Comparison of ENCODE assay signal across 20 mouse cellular contexts in genomic region chr16:24859509-24860140, GRCm38 (mm10).
DNase-seq lines count a peak whose midpoint lies in the region; ATAC-seq lines count a peak whose summit lies in the region.
"Had no signal": no experiment of that assay in that cellular context is flagged by ENCODE, and none has a peak within 500 bp of the region (broad histone marks: within the 10 kb centered on the region; RNA-seq: fewer than 3 reads in every experiment).

No protein-coding gene starts in this region.

- 86% methylated on average over 9 of the region's 9 CpGs for WGBS in forebrain, embryonic 16.5 days

- no peak overlapping the region for H3K4me2 ChIP-seq in forebrain, embryonic 16.5 days (ENCODE audit: low read length)
- H3K4me2 ChIP-seq: forebrain, embryonic 13.5 days; heart, embryonic 11.5 days; kidney, embryonic 15.5 days; limb, embryonic 13.5 days; liver, embryonic 13.5 days; lung, embryonic 14.5 days; midbrain, embryonic 15.5 days had no signal

- H3K9ac ChIP-seq in forebrain, embryonic 16.5 days (replicated peaks; ENCODE audit: low read depth, low read length), result no peak overlapping the region
- H3K9ac ChIP-seq: forebrain, embryonic 13.5 days; kidney, embryonic 15.5 days; limb, embryonic 13.5 days; liver, embryonic 13.5 days; lung, embryonic 14.5 days; midbrain, embryonic 15.5 days had no signal

- H3K27ac ChIP-seq in forebrain, embryonic 16.5 days (ENCODE audit: low read length), result no peak overlapping the region
- H3K27ac ChIP-seq: forebrain, embryonic 13.5 days; gastrocnemius, adult 2 months; hindbrain, embryonic 10.5 days; hindbrain, postnatal 0 days; kidney, embryonic 15.5 days; limb, embryonic 13.5 days; liver, embryonic 13.5 days; midbrain, embryonic 15.5 days had no signal

- H3K36me3 ChIP-seq in forebrain, embryonic 16.5 days (ENCODE audit: control insufficient read depth, insufficient read depth), result no peaks in the 10 kb centered on the region
- H3K36me3 ChIP-seq: hindbrain, embryonic 10.5 days; kidney, embryonic 15.5 days; limb, embryonic 13.5 days; liver, embryonic 13.5 days; midbrain, embryonic 15.5 days had no signal

- no peaks in the 10 kb centered on the region for H3K4me1 ChIP-seq in forebrain, embryonic 16.5 days (replicated peaks; ENCODE audit: control insufficient read depth, insufficient read depth, low read length)
- H3K4me1 ChIP-seq: forebrain, embryonic 13.5 days; hindbrain, embryonic 10.5 days; kidney, embryonic 15.5 days; liver, embryonic 13.5 days; midbrain, embryonic 15.5 days had no signal

- H3K4me3 ChIP-seq in forebrain, embryonic 16.5 days (replicated peaks; ENCODE audit: low read length), result no peak overlapping the region
- H3K4me3 ChIP-seq: forebrain, embryonic 13.5 days; gastrocnemius, adult 2 months; hindbrain, embryonic 10.5 days; kidney, embryonic 15.5 days; limb, embryonic 13.5 days; liver, embryonic 13.5 days; midbrain, embryonic 15.5 days had no signal

- peak; percentile 81 for DNase-seq in 416B (ENCODE audit: low read depth)
- DNase-seq in right cerebral cortex, postnatal 25 days, result no peak
- no peak for DNase-seq in urinary bladder, postnatal 14 days (ENCODE audit: low spot score)
- DNase-seq in gastrocnemius, postnatal 25 days, result no peak
- DNase-seq: heart, adult 11 months; liver, embryonic 13.5 days; lung, embryonic 14.5 days; right cerebral cortex, postnatal 14 days had no signal

- ATAC-seq in CD4-positive, CD25-positive, alpha-beta regulatory T cell, adult 4 months, result peak; percentile 46
- ATAC-seq in common myeloid progenitor, adult 5-6 weeks (replicated peaks; ENCODE audit: low read depth, poor library complexity, severe bottlenecking), result peak; percentile 60
- ATAC-seq in megakaryocyte progenitor cell, adult 5-6 weeks (replicated peaks; ENCODE audit: poor library complexity), result peak; percentile 90
- ATAC-seq in forebrain, embryonic 16.5 days, result no peak
- ATAC-seq: forebrain, embryonic 13.5 days; hindbrain, postnatal 0 days; midbrain, embryonic 15.5 days had no signal

- no peaks in the 10 kb centered on the region for H3K27me3 ChIP-seq in forebrain, embryonic 16.5 days (replicated peaks; ENCODE audit: control insufficient read depth, insufficient read depth, low read length)
- H3K27me3 ChIP-seq: forebrain, embryonic 13.5 days; kidney, embryonic 15.5 days; limb, embryonic 13.5 days; liver, embryonic 13.5 days; midbrain, embryonic 15.5 days had no signal

- no peaks in the 10 kb centered on the region for H3K9me3 ChIP-seq in forebrain, embryonic 16.5 days (ENCODE audit: control insufficient read depth, low read length)
- H3K9me3 ChIP-seq: forebrain, embryonic 13.5 days; hindbrain, embryonic 10.5 days; kidney, embryonic 15.5 days; limb, embryonic 13.5 days; liver, embryonic 13.5 days; midbrain, embryonic 15.5 days had no signal
